Mouse (Mus musculus) liver, embryonic 11.5 days (tissue): ENCODE measurements around the gene Dbh. TPM values are rescaled to one million over a fixed set of nuclear protein-coding genes. Genes with fewer than 3 reads are reported as not detected.

ENCODE experiments used
- ATAC-seq: fragments of 200-750 bp; cut with Nextera tagmentation; replicated peaks from 2 replicates; pipeline ENCODE4 v1.8.0; 2017; ENCODE audit warnings: moderate number of reproducible peaks, mild to moderate bottlenecking, moderate TSS enrichment, moderate library complexity; ENCODE audit not compliant: low FRiP score
- DNase-seq: peaks from one replicate; pipeline ENCODE4 v3.0.0-alpha.2; 2017; ENCODE audit warnings: low spot score
- H3K27ac ChIP-seq: fragments of 300-500 bp; sonication (generic); 2 replicates; pipeline ENCODE4 v1.5.1; 2014; ENCODE audit warnings: mild to moderate bottlenecking, low read depth, low read length, control low read depth
- H3K27me3 ChIP-seq: fragments of 300-500 bp; sonication (generic); replicated peaks from 2 replicates; pipeline ENCODE4 v1.6.1; 2014; ENCODE audit warnings: low read length, mixed read lengths; ENCODE audit not compliant: control insufficient read depth, insufficient read depth
- H3K36me3 ChIP-seq: fragments of 300-500 bp; sonication (generic); 2 replicates; pipeline ENCODE4 v1.6.1; 2014; ENCODE audit warnings: mild to moderate bottlenecking, low read length, moderate library complexity, mixed read lengths; ENCODE audit not compliant: control insufficient read depth, insufficient read depth
- H3K4me1 ChIP-seq: fragments of 300-500 bp; sonication (generic); replicated peaks from 2 replicates; pipeline ENCODE4 v1.6.1; 2014; ENCODE audit warnings: low read length, mixed read lengths; ENCODE audit not compliant: control insufficient read depth, insufficient read depth
- H3K4me2 ChIP-seq: fragments of 300-500 bp; sonication (generic); 2 replicates; pipeline ENCODE4 v1.6.1; 2014; ENCODE audit warnings: mild to moderate bottlenecking, control low read depth, moderate library complexity
- H3K4me3 ChIP-seq: fragments of 300-500 bp; sonication (generic); 2 replicates; pipeline ENCODE4 v1.5.1; 2014; ENCODE audit warnings: low read depth, low read length, control low read depth
- H3K9ac ChIP-seq: fragments of 300-500 bp; sonication (generic); 2 replicates; pipeline ENCODE4 v1.6.1; 2014; ENCODE audit warnings: low read depth, low read length, control low read depth
- H3K9me3 ChIP-seq: fragments of 300-500 bp; sonication (generic); 2 replicates; pipeline ENCODE4 v1.6.1; 2016; ENCODE audit warnings: low read length, inconsistent platforms, mixed read lengths; ENCODE audit not compliant: control insufficient read depth
- WGBS: fragments of 180-500 bp; shearing (Covaris S2); extraction: QIAGEN DNeasy Blood & Tissue Kit; methylation state at CpG from one replicate; pipeline ENCODE4 v1.1.7; 2014; 5-methylcytosine and 5-hydroxymethylcytosine counted together
- polyA plus RNA-seq: library from polyadenylated mRNA; unstranded; fragments of >200 nt; fragmentation: Nextera tagmentation; extraction: Ambion mirVana; gene quantifications from 2 replicates; pipeline ENCODE4 v1.2.1, GENCODE M21; 2014

Gene Dbh
- polyA plus RNA-seq, 1 experiment from 2014 or later = 0.49 TPM

GRCm38 (mm10) chr2:27175696-27176267, 10.7 kb downstream of the Dbh start:
- H3K27me3 ChIP-seq = no peaks in the 10 kb centered on the region
- H3K4me3 ChIP-seq = no peak overlapping the region
- ATAC-seq (no peak), DNase-seq (no peak)
- no peak overlapping the region for H3K27ac ChIP-seq
- H3K36me3 ChIP-seq = no peaks in the 10 kb centered on the region
- H3K9me3 ChIP-seq = no peaks in the 10 kb centered on the region
- no peak overlapping the region for H3K4me2 ChIP-seq
- no peaks in the 10 kb centered on the region for H3K4me1 ChIP-seq
- H3K9ac ChIP-seq = no peak overlapping the region
- WGBS = 73% methylated on average over 10 of the region's 10 CpGs

- H3K4me1 ChIP-seq = no peaks in the 10 kb centered on the region
- no peak overlapping the region for H3K9ac ChIP-seq
- H3K27ac ChIP-seq = no peak overlapping the region
- no peaks in the 10 kb centered on the region for H3K27me3 ChIP-seq
- no peak overlapping the region for H3K4me2 ChIP-seq
- 74% methylated on average over 8 of the region's 8 CpGs for WGBS
- ATAC-seq (no peak), DNase-seq (no peak)
- no peak overlapping the region for H3K4me3 ChIP-seq
- H3K9me3 ChIP-seq = no peaks in the 10 kb centered on the region
- H3K36me3 ChIP-seq = no peaks in the 10 kb centered on the region
Observed at GRCm38 (mm10) chr2:27179101-27179500, 14.1 kb downstream of the Dbh start.

- Histone ChIP-seq H3K27me3 (no peaks in the 10 kb centered on the region), H3K4me2 (no peak overlapping the region), H3K4me1 (no peaks in the 10 kb centered on the region), H3K27ac (no peak overlapping the region), H3K9ac (no peak overlapping the region), H3K9me3 (no peaks in the 10 kb centered on the region), H3K36me3 (no peaks in the 10 kb centered on the region), H3K4me3 (no peak overlapping the region)
- WGBS = 34% methylated on average over 4 of the region's 4 CpGs
- no peak for ATAC-seq
- no peak for DNase-seq
Observed at GRCm38 (mm10) chr2:27181907-27182306, 16.9 kb downstream of the Dbh start.

GRCm38 (mm10) chr2:27183734-27184133, 18.7 kb downstream of the Dbh start:
- no peak overlapping the region; the same call in 1 of the 2 replicates for H3K27ac ChIP-seq
- no peaks in the 10 kb centered on the region for H3K9me3 ChIP-seq
- no peaks in the 10 kb centered on the region for H3K36me3 ChIP-seq
- no peaks in the 10 kb centered on the region for H3K27me3 ChIP-seq
- 47% methylated on average over 12 of the region's 12 CpGs for WGBS
- H3K4me2 ChIP-seq = no peak overlapping the region
- H3K9ac ChIP-seq = no peak overlapping the region
- no peak for DNase-seq
- no peak overlapping the region for H3K4me3 ChIP-seq
- H3K4me1 ChIP-seq = no peaks in the 10 kb centered on the region
- no peak for ATAC-seq

- no peak overlapping the region for H3K4me2 ChIP-seq
- H3K4me1 ChIP-seq = no peaks in the 10 kb centered on the region
- no peaks in the 10 kb centered on the region for H3K9me3 ChIP-seq
- H3K27me3 ChIP-seq = no peaks in the 10 kb centered on the region
- no peak for DNase-seq
- no peak for ATAC-seq
- 64% methylated on average over 6 of the region's 6 CpGs for WGBS
- no peaks in the 10 kb centered on the region for H3K36me3 ChIP-seq
- H3K27ac ChIP-seq = no peak overlapping the region
- H3K9ac ChIP-seq = no peak overlapping the region
- H3K4me3 ChIP-seq = no peak overlapping the region
Observed at GRCm38 (mm10) chr2:27187531-27187930, 22.5 kb downstream of the Dbh start.

GRCm38 (mm10) chr2:27189994-27190393, 25.0 kb downstream of the Dbh start:
- Histone ChIP-seq H3K36me3 (no peaks in the 10 kb centered on the region), H3K4me2 (no peak overlapping the region), H3K4me1 (no peaks in the 10 kb centered on the region), H3K27ac (no peak overlapping the region), H3K9ac (no peak overlapping the region), H3K4me3 (no peak overlapping the region), H3K27me3 (no peaks in the 10 kb centered on the region), H3K9me3 (no peaks in the 10 kb centered on the region)
- ATAC-seq (no peak), DNase-seq (no peak)
- WGBS = 54% methylated on average over 4 of the region's 4 CpGs

GRCm38 (mm10) chr2:27198551-27199246, 33.7 kb downstream of the Dbh start:
- Histone ChIP-seq H3K4me3 (no peak overlapping the region), H3K4me1 (0 out of 2 replicates have a peak, but pooled peaks cover 8% of the 10 kb centered on the region), H3K9ac (no peak overlapping the region), H3K36me3 (no peaks in the 10 kb centered on the region), H3K27ac (peak overlapping the region; percentile 52; the same call in 1 of the 2 replicates), H3K9me3 (no peaks in the 10 kb centered on the region), H3K27me3 (no peaks in the 10 kb centered on the region), H3K4me2 (no peak overlapping the region)
- no peak for DNase-seq
- WGBS = 42% methylated on average over 5 of the region's 5 CpGs
- no peak for ATAC-seq

- H3K27ac ChIP-seq = no peak overlapping the region
- no peak overlapping the region for H3K9ac ChIP-seq
- H3K27me3 ChIP-seq = no peaks in the 10 kb centered on the region
- ATAC-seq = no peak
- no peak overlapping the region for H3K4me3 ChIP-seq
- no peak overlapping the region for H3K4me2 ChIP-seq
- DNase-seq = no peak
- 81% methylated on average over 1 of the region's 1 CpGs for WGBS
- H3K4me1 ChIP-seq = 0 out of 2 replicates have a peak, but pooled peaks cover 8% of the 10 kb centered on the region
- H3K9me3 ChIP-seq = no peaks in the 10 kb centered on the region
- no peaks in the 10 kb centered on the region; the same call in 1 of the 2 replicates for H3K36me3 ChIP-seq
Observed at GRCm38 (mm10) chr2:27200586-27200985, 35.6 kb downstream of the Dbh start.

GRCm38 (mm10) chr2:27205666-27206065, 40.6 kb downstream of the Dbh start:
- Histone ChIP-seq H3K4me2 (no peak overlapping the region), H3K4me3 (no peak overlapping the region), H3K36me3 (no peaks in the 10 kb centered on the region; the same call in 1 of the 2 replicates), H3K27me3 (no peaks in the 10 kb centered on the region), H3K9me3 (no peaks in the 10 kb centered on the region), H3K27ac (no peak overlapping the region), H3K9ac (no peak overlapping the region), H3K4me1 (peaks cover 3% of the 10 kb centered on the region; the same call in 1 of the 2 replicates)
- DNase-seq (no peak), ATAC-seq (no peak)
- WGBS = 77% methylated on average over 10 of the region's 10 CpGs
